Mouse (Mus musculus): ENCODE measurements at regions not wholly inside any gene's neighbourhood (a gene's known extent, or its start where the extent isn't known, plus 50 kb on each side); places are given as distances from the start of the nearest gene placed in this dataset.
A peak's percentile ranks its signal among the peaks of the same experiment; 100 is the strongest.

DNA sequence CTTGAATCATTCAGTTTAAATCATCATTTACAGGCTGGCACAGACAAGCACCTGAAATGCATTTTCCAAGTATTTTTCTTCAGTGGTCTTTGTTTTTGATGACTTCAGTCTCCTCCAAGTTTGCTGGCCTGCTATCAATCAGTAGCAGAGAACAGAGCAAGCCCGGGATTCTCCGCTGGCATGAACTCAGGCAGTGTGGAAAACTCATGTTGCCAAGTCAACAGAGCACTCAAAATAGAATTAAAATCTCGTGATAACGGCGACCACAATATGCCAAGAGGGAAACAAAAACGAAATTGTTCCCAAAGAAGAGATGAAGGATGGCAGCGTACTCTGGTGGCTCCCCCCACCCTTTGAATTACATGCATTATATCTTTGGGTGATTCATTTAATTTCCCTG, 190.9 kb upstream of the Fat4 start:
- DNase-seq: no peak

DNA sequence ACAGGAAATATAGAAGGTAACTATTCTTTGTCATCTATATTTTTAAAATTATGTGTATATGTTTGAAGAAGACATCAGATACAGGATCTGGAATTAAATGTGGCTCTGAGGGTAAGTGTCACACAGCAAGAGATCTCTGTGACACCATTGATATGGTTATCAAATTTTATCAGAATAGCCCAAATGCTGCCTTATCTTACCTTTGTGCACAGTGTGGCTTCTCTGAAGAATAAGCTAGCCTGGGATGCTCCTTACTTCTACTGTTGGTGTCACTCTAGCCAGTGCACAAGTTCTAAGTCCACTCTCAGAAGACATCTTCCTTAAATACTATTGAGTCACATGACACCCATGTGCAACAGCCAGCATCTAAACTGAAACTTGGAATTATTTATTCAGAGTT, 194.0 kb upstream of the Fat4 start:
- no peak for DNase-seq

DNA sequence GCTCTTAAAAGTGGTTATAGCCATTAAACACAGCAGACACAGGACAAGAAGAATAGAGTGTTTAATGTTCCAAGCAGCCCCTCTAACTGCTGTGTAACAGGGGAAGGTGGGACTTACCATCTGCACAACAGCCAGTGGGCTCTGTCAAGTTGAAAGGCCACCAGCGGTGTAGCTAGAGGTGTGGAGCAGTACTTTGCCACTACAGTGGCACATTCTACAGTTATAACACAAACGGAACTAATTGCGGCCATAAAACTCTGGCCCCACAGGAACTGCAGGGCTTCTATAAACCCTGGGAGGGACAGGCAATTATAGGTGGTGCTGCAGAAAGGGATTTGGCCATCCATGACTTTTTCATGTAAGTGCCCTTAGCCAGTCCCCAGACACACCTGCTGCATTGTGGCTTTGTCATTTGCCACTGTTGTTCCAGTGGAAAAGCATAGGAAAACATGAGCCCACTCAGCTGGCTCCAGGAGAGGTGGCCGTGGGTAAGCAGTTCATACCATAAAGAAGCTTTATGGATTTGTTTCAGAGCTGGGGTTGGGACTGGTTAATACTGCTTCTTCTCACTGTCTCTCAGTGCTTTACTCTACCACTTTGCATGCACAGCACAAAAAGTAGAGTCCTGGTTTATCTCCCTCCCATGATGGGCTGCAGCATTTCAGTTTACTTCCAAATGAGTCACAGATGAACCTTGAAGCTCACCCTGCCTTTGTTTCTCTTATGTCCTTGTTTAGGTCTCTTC, 199.8 kb upstream of the Ankrd50 start:
- no peak for DNase-seq

DNA sequence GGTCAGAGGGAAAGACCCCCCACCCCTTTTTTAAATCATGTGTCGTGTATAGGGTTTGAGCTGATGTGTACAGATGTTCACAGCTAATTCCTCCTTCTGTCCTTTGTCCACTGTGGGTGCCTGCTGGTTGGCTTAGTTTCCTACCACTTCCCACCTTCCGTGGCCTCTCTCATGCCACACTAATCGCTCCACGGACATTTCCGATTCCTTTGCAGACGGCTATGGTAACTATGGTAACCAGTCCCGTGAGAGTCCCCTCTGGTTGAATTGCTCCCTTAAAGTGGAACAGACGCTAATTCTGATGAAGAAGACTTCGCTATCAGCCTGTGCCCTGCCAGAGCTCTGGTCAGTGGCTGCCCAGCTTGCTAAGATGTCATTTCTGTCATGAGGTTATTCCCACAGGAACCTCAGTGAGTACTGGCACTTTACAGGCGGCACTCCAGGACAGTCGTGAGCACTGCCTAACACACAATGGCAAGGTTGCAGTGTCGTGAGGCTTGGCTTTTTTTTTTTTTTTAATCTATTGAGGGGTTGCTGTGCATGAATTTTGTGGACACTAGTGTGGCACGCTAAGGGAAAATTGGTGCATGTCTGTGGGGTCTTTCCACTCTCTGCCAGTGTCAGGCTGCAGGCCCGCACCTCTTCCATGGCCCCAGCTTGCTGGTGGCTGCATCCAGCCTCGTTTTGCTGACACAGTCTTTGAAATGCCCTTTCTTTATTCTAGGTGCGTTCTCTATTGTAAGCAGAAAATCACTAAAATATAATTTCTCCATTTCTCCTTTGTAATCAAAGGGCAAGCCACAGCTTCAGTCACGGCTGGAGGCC, 179.2 kb upstream of the Ankrd50 start:
- no peak for DNase-seq

DNA sequence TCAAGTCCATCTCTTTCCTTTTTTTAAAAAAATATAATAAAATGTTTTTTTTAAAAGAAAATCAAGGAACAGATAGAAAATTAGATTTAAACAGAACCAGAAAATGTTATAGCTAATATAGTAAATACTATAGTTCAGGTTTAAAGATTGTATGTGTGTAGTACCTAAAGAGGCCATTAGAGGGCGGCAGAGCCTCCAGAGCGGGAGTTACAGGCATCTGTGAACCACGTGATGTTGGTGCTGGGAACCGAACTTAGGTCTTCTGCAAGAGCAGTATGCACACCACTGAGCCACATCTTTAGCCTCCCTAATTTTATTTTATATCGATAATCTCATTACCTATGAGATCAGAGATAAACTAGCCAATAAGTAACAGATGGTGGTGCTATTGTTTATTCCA, 178.4 kb upstream of the Ankrd50 start:
- DNase-seq: peak in 1 of 2 experiments; percentile 26

DNA sequence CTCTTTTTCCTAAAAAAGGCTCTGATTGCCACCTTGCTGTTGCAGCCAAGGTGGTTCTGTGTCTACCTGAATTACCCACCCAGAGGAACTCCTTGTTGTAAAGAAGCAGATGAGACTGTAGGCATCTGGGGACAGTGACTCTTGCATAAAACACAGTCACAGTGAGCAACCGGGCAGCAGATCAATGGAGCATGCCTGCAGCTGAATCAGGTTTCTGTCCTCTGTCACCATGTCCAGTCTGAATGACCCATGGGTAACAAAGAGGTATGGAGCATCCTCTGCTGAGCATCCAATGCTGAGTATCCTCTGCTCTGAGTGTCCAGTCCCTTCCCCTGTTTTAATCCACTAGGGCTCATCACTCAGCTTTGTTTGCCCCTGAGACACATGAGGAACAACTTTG, 172.1 kb upstream of the Ankrd50 start:
- DNase-seq: no peak

DNA sequence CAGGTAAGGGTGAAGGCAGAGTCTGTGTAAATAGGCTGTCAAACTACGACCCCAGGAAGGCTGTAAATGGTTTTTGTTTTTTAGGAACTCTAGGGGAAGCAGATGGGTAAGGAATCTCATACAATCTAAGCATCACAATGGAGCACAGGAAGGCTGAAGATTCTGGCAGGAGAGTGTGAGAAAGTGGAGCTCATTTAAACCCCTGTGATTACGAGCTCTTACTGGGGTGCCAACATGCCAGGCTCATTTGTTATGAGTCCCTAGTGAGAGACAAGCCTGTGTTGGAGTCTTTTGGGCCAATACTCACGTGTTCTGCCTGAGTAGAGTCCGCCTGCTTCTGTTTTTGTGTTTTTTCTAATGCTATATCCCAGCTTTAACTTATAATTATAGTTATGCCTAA, 169.3 kb upstream of the Ankrd50 start:
- DNase-seq: no peak

DNA sequence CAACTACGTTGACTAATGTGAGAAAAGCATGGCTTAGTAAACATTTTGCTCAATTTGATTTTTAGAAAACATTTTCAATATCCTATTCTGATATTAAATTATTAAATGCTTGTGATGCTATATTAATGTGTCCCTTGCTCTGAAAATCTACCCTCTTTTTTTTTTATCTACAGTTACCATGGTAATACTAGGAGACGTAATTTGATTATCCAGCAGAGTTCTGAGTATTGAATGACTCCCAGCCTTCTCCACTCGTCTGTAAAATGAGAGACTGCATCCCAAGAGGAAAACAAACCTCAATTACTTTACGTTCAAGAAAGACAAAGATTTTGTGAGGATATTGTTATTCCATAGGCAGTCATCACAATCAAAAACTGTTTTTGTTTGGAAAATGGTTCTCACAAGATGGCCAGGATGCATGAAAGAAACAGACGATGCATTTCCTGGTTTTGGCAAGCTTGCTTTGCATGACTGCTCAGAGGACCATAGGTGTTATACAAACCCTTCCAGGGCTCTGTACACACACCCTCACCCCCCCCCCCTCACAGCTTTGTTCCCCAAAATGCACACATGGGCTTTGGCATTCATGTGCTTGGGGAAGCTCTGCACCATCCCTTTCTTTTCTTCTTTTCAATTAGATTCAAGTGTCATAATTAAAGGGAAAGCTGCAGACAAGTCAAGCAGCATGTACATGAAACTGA, 168.5 kb upstream of the Ankrd50 start:
- DNase-seq: no peak

DNA sequence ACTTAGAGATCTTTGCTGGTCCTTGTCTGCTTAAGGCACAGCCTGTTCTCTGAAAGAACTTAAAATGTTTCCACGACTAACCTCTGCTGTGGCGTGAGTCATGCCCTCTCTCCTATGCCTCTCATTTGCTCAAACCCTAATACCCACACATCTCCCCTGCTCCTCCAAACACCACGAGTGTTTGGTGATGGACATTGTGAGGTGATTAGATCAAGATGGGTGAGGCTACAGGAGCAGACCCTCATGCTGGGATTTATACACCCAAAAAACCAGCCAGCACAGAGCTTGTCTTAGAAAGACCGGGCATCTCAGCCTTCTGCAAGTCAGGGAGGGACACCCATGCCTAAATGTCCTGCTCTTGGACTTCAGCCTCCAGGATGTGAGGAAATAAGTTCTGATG, 165.5 kb upstream of the Ankrd50 start:
- no peak for DNase-seq

DNA sequence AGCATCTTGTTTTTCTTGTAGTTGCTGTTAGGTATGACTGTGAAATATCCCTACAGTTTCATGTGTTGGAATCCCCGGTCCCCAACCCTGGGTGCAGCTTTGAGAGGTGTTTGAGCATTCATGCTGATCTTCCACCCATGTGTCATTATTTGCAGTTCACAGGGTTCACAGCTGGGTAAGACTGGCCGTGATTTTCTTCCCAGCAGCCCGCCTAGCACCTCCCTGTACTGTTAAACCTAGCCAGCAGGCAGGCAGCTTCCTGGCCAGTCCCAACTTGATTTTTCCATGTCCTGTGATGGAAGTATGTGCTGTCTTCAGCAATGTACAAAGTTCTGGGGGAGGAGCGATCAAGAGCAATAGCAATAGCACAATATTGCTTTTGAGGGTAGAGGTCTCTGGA, 164.0 kb upstream of the Ankrd50 start:
- no peak for DNase-seq

DNA sequence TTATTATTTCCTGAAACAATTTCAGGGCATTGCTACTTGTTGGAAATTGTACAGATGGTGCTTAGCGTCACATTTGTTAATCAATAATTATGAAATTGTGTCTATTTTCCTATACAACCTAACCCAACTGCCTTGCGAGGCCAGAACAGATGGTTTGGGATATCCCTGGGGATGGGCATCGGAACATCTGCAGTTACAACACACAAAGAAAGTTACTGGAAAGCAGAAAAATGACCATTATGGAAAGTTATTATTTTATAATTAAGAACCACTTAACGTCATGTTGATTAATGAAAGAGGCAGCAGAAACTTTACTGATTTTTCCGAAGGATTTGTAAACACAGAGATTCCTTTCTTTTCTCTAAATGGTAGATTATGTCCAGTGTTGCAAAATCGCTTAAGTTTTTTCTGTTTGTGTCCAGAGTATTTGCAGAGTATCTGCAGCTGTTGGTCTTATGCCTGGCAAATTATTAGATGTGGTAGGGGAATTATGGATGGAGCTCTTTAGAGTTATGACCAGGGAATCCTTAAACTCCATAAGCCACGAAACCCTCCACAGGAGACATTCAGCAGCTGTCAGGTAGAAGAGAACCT, 163.2 kb upstream of the Ankrd50 start:
- no peak for DNase-seq

DNA sequence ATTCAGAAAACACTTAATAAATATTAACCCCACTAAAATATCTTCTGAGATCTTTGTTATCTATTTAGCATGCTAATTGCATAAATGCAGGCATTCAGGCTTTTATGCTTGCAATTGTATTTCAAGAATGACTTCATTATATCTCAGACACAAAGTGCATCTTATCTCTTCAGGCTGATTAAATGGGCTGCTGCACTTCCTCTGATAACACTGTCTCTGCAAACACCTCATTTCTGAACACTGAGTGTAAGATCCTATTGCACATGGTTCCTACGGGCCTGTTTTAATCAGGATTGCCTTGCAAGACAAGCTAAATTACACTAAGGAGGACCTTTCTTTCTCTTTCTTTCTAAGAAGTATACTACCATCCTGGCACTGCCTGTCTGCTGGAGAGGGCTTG, 157.1 kb upstream of the Ankrd50 start:
- DNase-seq: no peak

DNA sequence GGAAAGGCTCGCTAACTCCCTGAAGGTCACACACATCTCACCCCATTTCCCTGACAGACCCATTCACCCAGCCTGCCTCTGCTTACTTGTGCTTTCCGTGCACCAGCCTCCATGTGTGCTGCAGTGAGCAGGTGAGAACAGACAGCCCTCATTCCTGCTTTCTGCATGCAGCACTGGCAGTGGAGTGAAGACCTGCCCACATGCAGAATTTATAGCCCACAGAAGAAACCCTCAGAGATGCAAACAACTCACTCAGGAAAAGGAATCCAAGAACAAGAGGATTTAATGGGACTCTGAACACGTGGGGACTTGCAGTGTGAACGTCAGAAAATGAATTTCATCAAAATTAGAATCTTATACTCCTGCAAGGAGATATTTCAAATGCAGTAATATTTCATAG, 152.2 kb upstream of the Ankrd50 start:
- no peak for DNase-seq

DNA sequence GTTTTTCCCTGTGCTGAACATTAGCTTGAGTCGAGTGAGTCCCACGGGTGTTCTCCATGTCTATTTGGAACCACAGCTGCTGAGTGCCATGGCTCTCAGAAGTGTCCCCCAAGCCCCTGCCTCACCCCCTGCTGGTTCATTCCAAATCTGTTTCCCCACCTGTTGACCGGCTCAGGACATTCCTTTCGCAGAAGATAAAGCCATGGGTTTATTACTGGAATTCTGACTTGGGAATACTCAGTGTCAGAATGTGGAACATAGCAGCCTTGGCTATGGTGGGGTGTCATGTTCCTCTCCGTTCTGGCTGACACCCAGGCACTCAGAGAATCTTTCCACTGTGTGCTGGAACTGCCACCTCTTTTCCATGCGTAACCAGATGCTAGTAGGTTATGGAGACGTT, 148.7 kb upstream of the Ankrd50 start:
- no peak for DNase-seq

DNA sequence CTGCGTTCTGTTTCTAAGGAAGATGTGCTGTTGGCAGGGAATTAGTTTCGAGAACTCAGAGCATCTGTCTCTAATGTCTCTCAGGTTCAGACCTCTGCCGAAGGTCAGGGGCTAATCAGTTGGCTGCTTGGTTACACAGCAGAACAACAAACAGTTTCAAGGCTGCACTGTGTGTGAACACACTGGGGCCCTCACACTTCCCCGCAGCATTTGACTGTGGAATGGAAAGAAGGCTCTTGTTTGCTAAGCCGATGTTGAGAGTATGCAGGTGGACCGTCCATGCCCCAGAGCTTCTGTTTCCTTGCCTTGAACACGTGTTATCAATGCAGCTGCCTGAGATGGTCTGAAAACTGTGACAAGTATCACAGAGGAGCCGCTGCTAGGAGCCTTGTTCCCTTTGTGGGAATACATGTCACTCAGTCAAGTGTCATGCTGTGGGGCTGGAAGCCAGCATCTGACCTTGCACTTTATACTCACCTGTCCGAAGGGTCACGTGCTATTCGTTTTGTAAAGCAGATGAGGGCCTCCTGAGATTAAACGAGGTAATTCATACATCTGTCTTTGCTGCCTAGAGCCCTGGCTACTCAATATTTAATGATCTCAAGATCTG, 141.0 kb upstream of the Ankrd50 start:
- no peak for DNase-seq

DNA sequence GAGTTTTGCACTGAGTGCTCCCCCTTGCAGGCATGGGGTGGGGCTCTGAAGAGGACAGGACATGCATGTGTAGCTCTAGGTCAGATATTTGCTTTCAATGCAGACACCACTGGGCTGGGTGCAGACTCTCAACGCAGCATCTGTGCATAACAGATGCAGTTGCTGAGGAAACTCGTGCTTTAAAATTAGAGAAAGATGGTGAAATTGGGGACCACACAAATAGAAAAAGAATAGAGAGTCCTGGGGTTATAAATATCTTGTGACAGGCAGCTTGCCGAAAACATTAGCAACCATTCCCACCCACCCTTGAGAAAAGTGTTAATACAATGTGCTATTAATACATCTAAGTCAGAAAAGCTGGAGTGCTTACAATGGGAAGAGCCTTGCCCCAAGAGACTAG, 133.3 kb upstream of the Ankrd50 start:
- DNase-seq: no peak

DNA sequence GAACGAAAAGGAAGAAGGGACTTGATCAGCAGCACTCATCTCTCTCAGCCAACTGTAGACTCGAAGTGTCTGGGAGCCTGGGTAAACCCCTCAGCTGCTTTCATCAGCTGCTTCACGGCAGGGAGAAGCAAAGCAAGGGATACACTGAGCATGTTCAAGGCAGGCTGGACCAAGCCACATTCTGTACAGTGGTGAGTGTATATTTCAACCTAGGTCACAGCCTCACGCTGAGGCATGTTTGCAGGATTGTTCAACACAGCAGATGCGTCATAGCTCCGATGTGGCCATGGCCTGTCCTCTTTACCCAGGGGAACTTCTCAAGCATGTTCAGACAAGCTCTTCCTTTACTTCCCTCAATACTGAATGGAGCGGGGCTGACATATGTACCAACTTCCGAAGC, 132.6 kb upstream of the Ankrd50 start:
- no peak for DNase-seq

DNA sequence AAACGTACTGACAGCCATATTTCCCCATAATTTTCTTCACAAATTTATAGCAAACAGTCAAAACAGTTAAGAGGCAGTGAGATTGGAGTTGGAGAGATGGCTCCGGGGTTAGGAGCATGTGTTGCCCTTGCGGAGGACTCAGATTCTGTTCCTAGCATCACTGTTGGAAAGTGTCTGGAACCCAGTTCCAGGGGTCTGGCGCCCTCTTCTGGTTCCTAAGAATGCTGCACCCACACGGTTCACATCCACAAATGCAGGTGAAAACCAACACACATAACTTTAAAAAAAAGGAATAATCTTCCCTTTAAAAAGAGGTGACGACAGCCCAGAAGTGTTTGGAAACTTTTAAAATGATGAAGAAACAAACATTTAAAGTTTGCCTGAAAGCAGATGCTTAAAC, 129.1 kb upstream of the Ankrd50 start:
- DNase-seq: peak in 1 of 2 experiments; percentile 10

DNA sequence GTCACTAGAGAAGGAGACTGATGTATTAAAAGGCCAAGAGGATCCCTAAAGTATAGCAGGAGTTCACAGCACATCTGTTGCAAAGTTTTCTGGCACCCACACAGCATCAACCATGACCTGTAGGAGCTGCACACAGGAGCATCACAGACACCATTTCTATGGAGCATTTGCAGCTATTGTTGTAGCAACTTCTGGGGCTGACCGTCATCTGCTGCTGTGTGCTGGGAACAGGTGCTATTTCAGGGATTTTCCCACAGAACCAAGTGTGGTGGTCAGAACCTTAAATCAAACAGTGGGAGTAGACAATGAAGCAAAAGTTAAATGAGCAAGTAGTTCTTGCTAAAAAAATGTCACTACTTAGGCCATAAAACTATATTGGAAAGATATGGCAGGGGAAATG, 106.9 kb upstream of the Ankrd50 start:
- DNase-seq: no peak

DNA sequence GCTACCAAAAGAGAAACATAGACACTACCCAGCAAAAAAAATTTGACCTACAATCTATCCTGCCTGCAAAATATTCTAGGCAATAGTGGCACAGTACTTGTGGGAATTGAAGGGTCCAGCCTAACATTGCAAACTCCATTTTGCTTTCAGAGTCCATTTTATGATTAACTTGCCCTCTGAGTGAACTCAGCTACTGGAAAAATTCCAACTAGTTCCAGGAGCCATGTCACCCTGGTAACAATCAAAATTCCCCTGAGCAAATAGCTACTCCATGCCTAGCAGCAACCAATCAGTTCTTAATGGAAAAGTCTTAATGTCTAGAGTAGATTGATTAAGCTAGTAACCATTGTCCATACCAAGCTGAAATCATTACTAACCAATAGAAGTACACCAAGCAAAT, 104.3 kb upstream of the Ankrd50 start:
- DNase-seq: no peak

DNA sequence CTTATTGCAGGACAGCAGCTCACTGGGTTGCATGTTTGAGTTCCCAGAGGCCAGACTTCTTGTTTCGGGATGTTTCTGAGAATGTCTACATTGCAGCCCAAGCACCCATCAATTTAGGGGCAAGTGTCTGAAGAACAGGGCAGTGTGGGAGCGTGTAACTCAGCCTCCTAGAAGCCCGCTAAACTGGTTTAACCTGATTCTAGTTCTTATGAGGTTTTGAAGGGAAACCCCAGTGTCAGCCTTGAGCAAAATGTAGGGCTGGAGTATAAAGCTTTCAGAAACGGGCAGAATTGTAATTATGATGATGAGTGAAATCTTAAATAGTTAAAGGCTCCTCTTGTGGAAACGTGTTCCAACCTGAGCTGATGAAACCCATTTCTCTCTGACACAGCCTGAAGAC, 100.9 kb upstream of the Ankrd50 start:
- no peak for DNase-seq

DNA sequence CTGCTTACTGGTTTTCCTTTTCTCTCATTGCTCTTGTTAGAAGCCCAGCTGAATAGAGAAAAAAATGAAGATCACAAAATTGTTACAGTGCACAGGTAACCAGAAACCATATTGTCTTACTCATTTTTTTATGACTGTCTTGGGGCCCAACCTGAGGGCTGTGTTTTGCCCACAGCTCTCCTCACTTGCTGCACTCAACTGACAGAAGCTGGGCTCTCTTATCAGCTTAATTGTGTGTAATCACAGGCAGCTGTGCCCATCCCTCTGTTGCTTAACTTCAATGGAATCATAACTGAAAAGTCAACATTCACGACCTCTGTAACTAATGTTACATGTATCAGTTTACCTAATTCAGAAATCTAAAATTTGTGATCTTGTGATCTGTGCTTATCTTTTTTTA, 95.1 kb upstream of the Ankrd50 start:
- no peak for DNase-seq
